Mouse (Mus musculus) layer of hippocampus, postnatal 10 days (tissue): ENCODE data around the gene Arid1a. TPM values are rescaled to one million over a fixed set of nuclear protein-coding genes. Genes with fewer than 3 reads are reported as not detected.

ENCODE experiments used
- DNase-seq, 2 experiments: peaks; one replicate each; pipeline ENCODE4 v3.0.0; 2021; ENCODE audit warnings: low spot score in 2 of 2
- total RNA-seq, 2 experiments: library from RNA; stranded (reverse); gene quantifications; 2 replicates each; pipeline ENCODE4 v1.2.3; 2021

Gene Arid1a
- total RNA-seq, 2 experiments from 2014 or later = 74.6 to 76.4 TPM

- no peak for DNase-seq
These were observed 80.4 kb downstream of the Arid1a start for GRCm38 (mm10) chr4:133676189-133676588.

- DNase-seq = peak; percentile 53 to 62
These were observed 81.0 kb downstream of the Arid1a start for GRCm38 (mm10) chr4:133675594-133676016.

- DNase-seq = no peak
These were observed 82.3 kb downstream of the Arid1a start for GRCm38 (mm10) chr4:133674331-133674695.

GRCm38 (mm10) chr4:133673666-133674330, 82.8 kb downstream of the Arid1a start:
- peak; percentile 53 to 56 for DNase-seq

- DNase-seq = peak in 1 of 2 experiments; percentile 34
These were observed 83.5 kb downstream of the Arid1a start for GRCm38 (mm10) chr4:133672845-133673647.

GRCm38 (mm10) chr4:133671881-133672844, 84.4 kb downstream of the Arid1a start, which contains the start of gene Pigv:
Gene Pigv (minus strand): TSS chr4:133672647.
- peak; percentile 91 to 97 for DNase-seq

- peak; percentile 83 to 91 for DNase-seq
These were observed 85.2 kb downstream of the Arid1a start for GRCm38 (mm10) chr4:133671184-133671880.

- no peak for DNase-seq
These were observed 86.8 kb downstream of the Arid1a start for GRCm38 (mm10) chr4:133669652-133670210.

- no peak for DNase-seq
These were observed 88.0 kb downstream of the Arid1a start for GRCm38 (mm10) chr4:133668537-133668936.

GRCm38 (mm10) chr4:133666199-133666598, 90.4 kb downstream of the Arid1a start:
- DNase-seq = no peak

- peak in 1 of 2 experiments; percentile 60 for DNase-seq
These were observed 91.5 kb downstream of the Arid1a start for GRCm38 (mm10) chr4:133665118-133665517.

- no peak for DNase-seq
These were observed 93.6 kb downstream of the Arid1a start for GRCm38 (mm10) chr4:133662945-133663344.

- no peak for DNase-seq
These were observed 94.1 kb downstream of the Arid1a start for GRCm38 (mm10) chr4:133662421-133662820.

- peak; percentile 89 to 91 for DNase-seq
These were observed 96.1 kb downstream of the Arid1a start for GRCm38 (mm10) chr4:133660193-133661155.

- peak in 1 of 2 experiments; percentile 33 for DNase-seq
These were observed 96.9 kb downstream of the Arid1a start for GRCm38 (mm10) chr4:133659497-133660192.

GRCm38 (mm10) chr4:133658729-133659128, 97.8 kb downstream of the Arid1a start:
- DNase-seq = no peak

- DNase-seq = no peak
These were observed 98.6 kb downstream of the Arid1a start for GRCm38 (mm10) chr4:133657829-133658458.

GRCm38 (mm10) chr4:133656997-133657396, 99.6 kb downstream of the Arid1a start:
- DNase-seq = no peak
